Mouse (Mus musculus) heart, embryonic 10.5 days (tissue): ENCODE measurements around the gene Ttc33. TPM values are rescaled to one million over a fixed set of nuclear protein-coding genes. Genes with fewer than 3 reads are reported as not detected.

Experiments used
- DNase-seq: peaks from one replicate; pipeline ENCODE4 v3.0.0-alpha.2; 2017; ENCODE audit warnings: low spot score
- H3K27ac ChIP-seq: fragments of 300-500 bp; sonication (generic); 2 replicates; pipeline ENCODE4 v1.5.1; 2016; ENCODE audit warnings: mild to moderate bottlenecking
- H3K27me3 ChIP-seq: fragments of 300-500 bp; sonication (generic); 2 replicates; pipeline ENCODE4 v1.6.1; 2016; ENCODE audit warnings: mild to moderate bottlenecking; ENCODE audit not compliant: poor library complexity, insufficient read depth, severe bottlenecking
- H3K36me3 ChIP-seq: fragments of 300-500 bp; sonication (generic); 2 replicates; pipeline ENCODE4 v1.6.1; 2016; ENCODE audit warnings: mild to moderate bottlenecking, moderate library complexity
- H3K4me1 ChIP-seq: fragments of 300-500 bp; sonication (generic); 2 replicates; pipeline ENCODE4 v1.6.1; 2016; ENCODE audit warnings: mild to moderate bottlenecking
- H3K4me3 ChIP-seq: fragments of 300-500 bp; sonication (generic); 2 replicates; pipeline ENCODE4 v1.5.1; 2016; ENCODE audit warnings: mild to moderate bottlenecking, moderate library complexity
- H3K9me3 ChIP-seq: fragments of 300-500 bp; sonication (generic); 2 replicates; pipeline ENCODE4 v1.6.1; 2016; ENCODE audit warnings: mild to moderate bottlenecking, moderate library complexity
- WGBS: fragments of 180-500 bp; shearing (Covaris S2); methylation state at CpG from one replicate; pipeline ENCODE4 v1.1.7; 2016; 5-methylcytosine and 5-hydroxymethylcytosine counted together
- polyA plus RNA-seq: library from polyadenylated mRNA; unstranded; fragments of >200 nt; fragmentation: Nextera tagmentation; extraction: Ambion mirVana; gene quantifications from 2 replicates; pipeline ENCODE4 v1.2.1, GENCODE M21; 2016

Gene Ttc33
- polyA plus RNA-seq: 30.3 and 34.0 TPM in 2 replicates

DNA sequence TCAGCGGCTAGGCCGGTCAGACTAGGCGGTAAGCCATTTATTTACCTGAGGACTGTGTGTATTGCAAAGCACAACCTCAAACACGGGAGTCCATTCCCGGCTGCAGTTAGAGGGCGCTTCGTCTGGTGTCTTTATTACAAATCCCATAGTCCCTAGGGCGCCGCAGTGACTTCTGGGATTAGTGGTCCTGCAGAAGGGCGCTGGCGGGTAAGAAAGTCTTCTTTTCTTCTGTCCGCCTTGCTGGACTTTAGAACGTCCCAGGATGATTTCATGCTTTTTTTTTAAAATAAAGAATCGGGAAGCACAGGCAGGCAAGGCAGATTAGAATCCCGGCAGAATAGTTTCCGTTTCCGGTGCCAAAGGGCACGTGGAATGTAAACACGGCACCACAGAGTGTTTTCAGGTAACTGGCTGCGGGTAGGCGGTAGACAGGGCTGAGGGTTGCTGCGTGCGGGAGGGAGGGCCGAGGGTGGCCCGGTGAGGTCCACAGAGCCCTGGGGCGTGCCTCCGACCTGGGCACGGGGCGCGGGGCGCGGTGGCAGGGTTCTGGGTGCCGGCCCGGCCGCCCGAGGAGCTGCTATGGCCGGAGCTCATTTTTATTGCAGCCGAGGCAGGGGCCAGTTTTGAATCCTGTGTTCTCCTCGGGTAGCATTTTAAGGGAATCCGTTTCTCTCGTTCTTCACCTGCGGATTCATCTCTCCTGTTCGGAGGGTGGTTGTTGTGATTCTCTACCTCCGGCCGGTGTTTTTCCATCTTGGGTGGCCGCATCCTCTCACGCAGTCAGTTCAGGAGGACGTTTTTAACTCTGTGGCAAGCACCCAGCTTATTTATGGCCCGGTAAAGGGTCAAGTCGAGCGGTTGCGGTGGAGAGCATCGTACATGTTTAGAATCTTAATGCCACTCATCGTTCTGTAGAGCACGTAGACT, at the start of gene Ttc33:
Gene Ttc33, plus strand, starts transcription at position 160 of the 927 bp plus-strand sequence.
- H3K4me1 ChIP-seq: peaks cover 16% of the 10 kb centered on the region
- under 1% methylated on average over 55 of the region's 55 CpGs for WGBS
- peak within 1 kb of the TSS; percentile 93 for H3K27ac ChIP-seq

DNA sequence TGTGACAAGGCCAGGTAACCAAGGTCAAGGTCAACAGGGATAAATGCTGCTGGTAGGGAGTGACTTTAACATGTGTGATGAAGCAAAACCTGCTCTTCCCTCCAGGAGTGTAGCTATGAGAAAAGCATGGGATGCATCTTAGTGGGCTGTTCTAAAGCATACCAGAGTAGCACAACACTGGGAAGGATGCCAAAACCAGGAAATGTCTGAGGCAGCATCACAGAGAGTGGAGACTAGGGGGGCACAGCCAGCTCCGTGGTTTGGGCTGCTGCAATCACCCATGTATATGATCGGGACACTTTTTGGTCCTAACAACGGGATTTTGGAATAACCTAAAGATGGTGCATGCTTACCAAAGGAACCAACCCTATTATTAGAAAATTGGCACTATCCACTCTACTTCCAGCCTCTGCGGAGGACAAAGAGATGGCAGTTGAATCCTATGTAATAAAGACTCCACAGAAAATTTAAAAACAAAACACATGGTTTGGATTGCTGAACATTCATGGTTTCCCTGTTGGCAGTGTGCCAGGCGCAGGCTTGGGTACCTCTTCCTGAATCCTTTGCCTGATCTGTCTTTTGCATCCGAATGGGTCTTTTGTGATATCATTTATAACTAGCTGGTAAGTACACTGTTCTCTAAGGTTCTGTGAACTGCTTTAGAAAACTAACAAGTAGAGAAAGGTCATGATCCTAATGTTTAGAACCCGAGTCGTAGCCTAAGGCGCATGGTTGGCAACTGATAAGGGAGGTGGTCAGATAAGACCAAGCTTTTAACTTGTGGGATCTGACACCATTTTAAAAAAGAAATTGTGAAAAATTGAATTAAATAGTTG, 47.1 kb upstream of the Ttc33 start:
- no peaks in the 10 kb centered on the region for H3K4me1 ChIP-seq
- DNase-seq: no peak

More for the DNA sequence above, at the start of gene Ttc33:
- Histone ChIP-seq H3K36me3 (peaks cover 13% of the 10 kb centered on the region; the same call in 1 of the 2 replicates), H3K4me3 (peak within 1 kb of the TSS; percentile 98), H3K27me3 (no peaks in the 10 kb centered on the region), H3K9me3 (no peaks in the 10 kb centered on the region)
- peak; percentile 87 for DNase-seq

DNA sequence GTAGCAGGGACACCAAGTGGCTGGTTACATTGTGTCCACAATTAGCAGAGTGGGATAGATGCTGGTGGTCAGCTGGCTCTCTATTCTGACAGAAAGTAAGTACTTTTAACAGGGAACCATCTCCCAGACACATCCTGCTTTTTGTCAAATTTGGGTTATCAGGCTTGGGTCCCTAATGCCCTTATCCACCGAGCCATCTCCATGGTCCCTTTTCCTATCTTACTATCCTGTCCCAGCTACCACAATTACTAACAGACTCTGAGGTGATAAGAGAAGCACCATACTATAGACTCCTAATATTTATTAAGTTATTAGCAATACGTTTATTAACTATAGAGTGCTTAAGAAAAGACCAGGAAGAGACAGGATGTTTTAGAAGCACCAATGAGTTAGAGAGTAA, 46.0 kb upstream of the Ttc33 start:
- Histone ChIP-seq H3K27me3 (no peaks in the 10 kb centered on the region), H3K4me3 (no peak overlapping the region), H3K4me1 (peaks cover under 1% of the 10 kb centered on the region; the same call in 1 of the 2 replicates), H3K36me3 (no peaks in the 10 kb centered on the region), H3K27ac (0 out of 2 replicates have a peak overlapping the region, but pooled peaks have one; percentile 12), H3K9me3 (no peaks in the 10 kb centered on the region)
- 57% methylated on average over 2 of the region's 2 CpGs for WGBS
- no peak for DNase-seq

More for the DNA sequence above, 47.1 kb upstream of the Ttc33 start:
- Histone ChIP-seq H3K27me3 (no peaks in the 10 kb centered on the region), H3K9me3 (no peaks in the 10 kb centered on the region), H3K4me3 (no peak overlapping the region), H3K36me3 (no peaks in the 10 kb centered on the region), H3K27ac (no peak overlapping the region)
- WGBS: 64% methylated on average over 9 of the region's 9 CpGs

DNA sequence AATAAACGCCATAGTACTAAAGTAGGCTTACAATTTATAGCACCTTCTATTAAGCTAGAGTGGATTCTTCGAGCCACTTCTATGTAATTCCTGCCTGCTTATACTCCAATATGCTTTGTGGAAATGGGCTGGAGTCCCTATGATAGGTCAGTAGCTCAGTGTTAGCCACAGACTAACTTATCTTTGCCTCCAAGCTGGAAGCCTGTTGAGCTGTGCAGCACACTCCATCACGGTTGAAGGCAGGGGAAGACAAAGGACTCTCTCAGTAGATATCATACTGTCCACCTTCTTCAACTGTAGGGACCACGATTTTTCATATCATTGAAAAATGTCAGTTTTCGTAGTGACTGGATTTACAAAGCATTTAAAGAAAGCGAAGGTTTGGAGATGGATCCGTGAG, 45.5 kb upstream of the Ttc33 start:
- no peak overlapping the region for H3K4me3 ChIP-seq
- H3K4me1 ChIP-seq: peaks cover 4% of the 10 kb centered on the region; the same call in 1 of the 2 replicates
- H3K36me3 ChIP-seq: no peaks in the 10 kb centered on the region
- H3K27me3 ChIP-seq: no peaks in the 10 kb centered on the region
- no peaks in the 10 kb centered on the region for H3K9me3 ChIP-seq
- peak overlapping the region; percentile 12; the same call in 1 of the 2 replicates for H3K27ac ChIP-seq
- peak; percentile 80 for DNase-seq
- 70% methylated on average over 7 of the region's 7 CpGs for WGBS

DNA sequence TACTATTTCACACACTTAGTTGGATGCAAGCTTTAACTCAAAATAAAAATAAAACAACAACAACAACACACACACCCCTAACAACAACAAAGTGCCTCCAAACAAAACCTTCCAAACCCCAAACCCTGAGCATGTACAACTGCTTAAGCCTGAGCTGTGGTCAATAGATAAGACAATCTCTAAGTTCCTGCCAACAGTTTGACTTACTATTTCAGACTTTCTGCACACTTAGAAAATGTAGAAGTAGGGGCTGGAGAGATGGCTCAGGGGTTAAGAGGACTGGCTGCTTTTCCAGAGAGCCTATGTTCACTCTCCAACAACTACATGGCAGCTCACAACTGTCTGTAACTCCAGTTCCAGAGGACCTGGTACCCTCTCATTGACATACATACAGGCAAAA, 45.0 kb upstream of the Ttc33 start:
- H3K36me3 ChIP-seq: no peaks in the 10 kb centered on the region

DNA sequence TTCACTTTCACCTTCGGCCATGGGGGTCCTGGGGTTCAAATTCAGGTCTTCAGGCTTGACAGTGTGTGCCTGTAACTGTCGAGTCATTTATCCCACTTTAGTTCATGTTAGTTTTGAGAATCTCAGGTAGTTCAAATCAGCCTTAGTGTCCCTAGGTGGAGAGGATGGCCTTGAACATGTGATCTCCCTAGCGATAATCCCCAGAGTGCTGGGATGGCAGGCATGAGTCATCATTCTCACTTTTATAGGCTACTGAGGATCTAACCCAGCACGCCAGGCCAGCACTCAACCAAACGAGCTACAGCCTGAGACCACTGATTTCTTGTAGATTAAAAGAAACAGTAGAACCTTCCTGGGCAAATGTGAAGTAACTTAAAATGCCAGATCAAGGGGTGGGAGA, 43.3 kb upstream of the Ttc33 start:
- Histone ChIP-seq H3K27me3 (no peaks in the 10 kb centered on the region), H3K36me3 (0 out of 2 replicates have a peak, but pooled peaks cover 3% of the 10 kb centered on the region), H3K27ac (no peak overlapping the region), H3K9me3 (no peaks in the 10 kb centered on the region), H3K4me1 (peaks cover 12% of the 10 kb centered on the region), H3K4me3 (no peak overlapping the region)
- no peak for DNase-seq
- 48% methylated on average over 5 of the region's 5 CpGs for WGBS

More for the DNA sequence above, 45.0 kb upstream of the Ttc33 start:
- Histone ChIP-seq H3K4me3 (no peak overlapping the region), H3K4me1 (peaks cover 9% of the 10 kb centered on the region), H3K27me3 (no peaks in the 10 kb centered on the region), H3K27ac (no peak overlapping the region), H3K9me3 (no peaks in the 10 kb centered on the region)
- peak; percentile 71 for DNase-seq

DNA sequence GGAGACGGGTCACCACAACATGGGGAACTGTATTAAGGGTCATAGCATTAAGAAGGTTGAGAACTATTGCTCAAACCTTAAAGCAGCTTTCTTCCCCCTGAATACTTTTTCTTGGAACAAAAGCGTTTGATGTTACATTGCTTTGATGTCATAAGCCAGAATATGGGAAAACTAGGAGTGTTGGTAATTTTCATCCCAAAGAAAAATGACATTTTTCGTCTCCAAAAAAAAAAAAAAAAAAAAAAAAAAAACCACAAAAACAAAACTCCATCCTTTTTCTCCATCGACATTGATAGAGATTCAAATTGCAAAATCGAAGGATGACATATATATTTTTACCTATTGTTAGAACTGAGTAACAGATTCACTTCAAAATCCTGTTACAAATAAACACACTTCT, 42.6 kb upstream of the Ttc33 start:
- Histone ChIP-seq H3K36me3 (0 out of 2 replicates have a peak, but pooled peaks cover 3% of the 10 kb centered on the region), H3K27me3 (no peaks in the 10 kb centered on the region), H3K4me3 (0 out of 2 replicates have a peak overlapping the region, but pooled peaks have one; percentile 94), H3K27ac (no peak overlapping the region), H3K9me3 (no peaks in the 10 kb centered on the region), H3K4me1 (peaks cover 12% of the 10 kb centered on the region)
- no peak for DNase-seq
- WGBS: 74% methylated on average over 5 of the region's 5 CpGs

DNA sequence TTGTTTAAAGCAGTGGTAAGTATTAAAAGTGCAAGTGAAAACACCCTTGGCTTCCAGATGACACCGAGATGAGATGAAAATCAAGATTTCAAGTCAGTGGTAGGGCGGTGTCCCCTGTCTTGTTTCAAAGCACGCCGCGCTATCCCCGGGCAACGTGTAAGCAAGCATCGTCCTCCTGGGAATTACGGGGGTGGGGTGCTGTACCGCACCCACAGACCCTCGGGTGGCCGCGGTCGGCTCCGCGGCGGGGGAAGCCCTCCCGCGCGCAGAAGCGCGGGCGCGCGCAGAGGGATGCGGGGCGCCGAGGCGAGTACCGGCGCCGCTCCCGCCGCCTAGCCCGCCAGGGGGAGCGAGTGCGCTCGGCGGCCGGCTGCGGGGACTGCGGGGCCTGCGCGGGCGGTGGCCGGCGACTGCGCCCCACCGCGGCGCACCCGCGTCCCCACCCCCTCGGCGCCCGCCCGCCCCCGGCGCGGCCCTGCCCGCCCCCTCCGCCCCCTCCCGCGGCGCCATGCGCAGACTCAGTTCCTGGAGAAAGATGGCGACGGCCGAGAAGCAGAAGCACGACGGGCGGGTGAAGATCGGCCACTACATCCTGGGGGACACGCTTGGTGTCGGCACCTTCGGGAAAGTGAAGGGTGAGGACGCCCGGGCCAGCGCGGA, 41.8 kb upstream of the Ttc33 start, which contains the start of gene Prkaa1:
Gene Prkaa1, plus strand, starts transcription at position 501 of the 660 bp plus-strand sequence.
- Histone ChIP-seq H3K36me3 (0 out of 2 replicates have a peak, but pooled peaks cover 3% of the 10 kb centered on the region), H3K4me3 (peak within 1 kb of the TSS; percentile 94), H3K4me1 (peaks cover 12% of the 10 kb centered on the region), H3K27me3 (no peaks in the 10 kb centered on the region), H3K27ac (peak within 1 kb of the TSS; percentile 96), H3K9me3 (no peaks in the 10 kb centered on the region)
- DNase-seq: peak; percentile 90
- under 1% methylated on average over 53 of the region's 80 CpGs for WGBS

DNA sequence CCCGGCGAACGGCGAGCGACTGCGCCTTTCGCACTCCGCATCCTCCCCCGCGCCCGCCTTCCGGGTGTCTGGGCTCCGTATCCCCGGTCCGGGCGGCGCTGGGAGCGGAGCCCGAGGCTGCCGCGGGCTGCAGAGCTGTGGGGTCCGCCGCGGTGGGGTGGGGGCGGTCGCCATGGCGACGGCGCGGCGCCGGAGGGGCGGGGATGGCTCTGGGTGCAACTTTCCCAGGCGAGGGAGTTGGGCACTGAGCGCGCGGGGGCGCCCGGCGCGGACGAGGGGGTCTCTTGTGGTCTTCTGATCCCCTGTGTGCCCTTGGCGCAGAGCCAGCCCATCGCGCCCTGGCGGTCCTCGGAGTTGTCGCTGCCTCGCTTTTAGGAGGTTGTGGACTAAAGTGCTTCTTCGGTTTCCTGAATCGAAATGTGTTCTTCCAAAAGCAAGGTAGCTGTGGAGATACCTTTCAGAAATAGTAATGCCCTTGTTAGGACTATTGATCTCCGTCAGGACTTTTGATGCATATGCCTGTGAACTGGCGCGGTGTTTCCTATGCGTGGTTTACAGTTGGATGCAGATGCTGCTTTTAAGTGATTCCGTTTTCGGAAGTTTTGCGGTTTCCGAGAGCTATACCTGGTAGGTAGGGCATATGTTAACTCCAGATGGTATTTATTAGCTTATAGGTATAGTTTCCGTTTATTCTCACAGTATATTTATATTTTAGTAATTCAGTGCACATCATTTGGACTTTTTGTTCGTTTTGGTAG, 41.1 kb upstream of the Ttc33 start:
- Histone ChIP-seq H3K27me3 (no peaks in the 10 kb centered on the region), H3K4me1 (peaks cover 12% of the 10 kb centered on the region), H3K36me3 (0 out of 2 replicates have a peak, but pooled peaks cover 3% of the 10 kb centered on the region), H3K9me3 (no peaks in the 10 kb centered on the region), H3K27ac (peak overlapping the region; percentile 96), H3K4me3 (peak overlapping the region; percentile 94)
- WGBS: 2% methylated on average over 48 of the region's 61 CpGs
- peak; percentile 89 for DNase-seq

DNA sequence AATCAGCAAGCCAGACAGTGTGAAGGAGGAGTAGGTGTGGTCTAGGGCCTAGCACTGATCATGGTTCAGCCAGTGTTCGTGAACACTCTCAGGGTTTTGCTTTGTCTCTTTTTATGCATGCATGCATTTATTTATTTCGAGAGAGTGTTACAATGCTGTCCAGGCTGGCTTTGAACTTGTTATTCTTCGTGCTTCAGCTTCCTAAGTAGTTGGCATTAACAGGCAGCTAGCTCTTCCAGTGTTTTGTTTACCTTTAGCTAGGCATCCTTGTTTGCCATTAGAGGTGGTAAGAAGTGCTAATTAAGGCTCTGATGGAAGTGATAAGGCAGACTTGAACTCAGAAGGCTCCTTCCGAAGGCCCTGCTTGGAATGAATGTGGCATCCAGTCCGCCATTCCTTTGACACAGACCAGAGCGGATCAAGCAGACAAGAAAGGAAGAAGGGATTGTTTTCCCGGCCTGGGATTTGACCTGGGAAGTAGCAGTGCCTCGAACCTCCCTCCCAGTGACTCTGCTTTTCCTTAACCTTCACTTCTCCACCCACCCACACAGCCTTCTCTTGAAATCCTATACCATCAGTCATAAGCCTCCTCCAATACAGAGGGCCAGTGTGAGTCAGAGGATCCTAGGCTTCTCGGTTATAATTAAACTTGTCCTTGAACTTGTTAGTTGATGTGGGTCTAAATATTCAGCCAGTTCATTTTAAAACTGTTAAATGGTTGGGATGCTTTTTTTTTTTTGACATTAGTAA, 40.0 kb upstream of the Ttc33 start:
- Histone ChIP-seq H3K4me3 (peak overlapping the region; percentile 94), H3K27ac (no peak overlapping the region), H3K9me3 (no peaks in the 10 kb centered on the region), H3K4me1 (peaks cover 16% of the 10 kb centered on the region), H3K27me3 (no peaks in the 10 kb centered on the region), H3K36me3 (0 out of 2 replicates have a peak, but pooled peaks cover 3% of the 10 kb centered on the region)
- DNase-seq: no peak
- 19% methylated on average over 9 of the region's 9 CpGs for WGBS

DNA sequence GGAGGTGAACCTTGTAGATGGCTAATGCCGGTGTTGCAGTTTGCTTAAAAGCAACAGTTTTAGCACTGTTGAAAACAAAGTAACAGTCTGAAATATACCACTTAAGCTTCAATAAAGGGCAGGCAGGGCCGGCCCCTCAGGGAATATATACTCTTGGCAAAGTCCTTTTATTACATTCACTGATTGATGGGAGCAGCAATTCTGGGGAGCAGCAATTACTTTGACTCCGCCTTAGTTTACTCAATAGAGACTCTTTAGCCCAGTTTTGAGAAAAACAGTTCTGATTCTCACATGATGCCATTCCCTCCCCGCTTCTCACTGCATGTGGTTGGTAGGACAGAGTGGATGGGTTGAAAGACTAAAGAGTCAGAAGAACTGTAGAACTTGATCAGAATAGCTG, 36.1 kb upstream of the Ttc33 start:
- H3K27ac ChIP-seq: no peak overlapping the region
- no peak for DNase-seq

More for the DNA sequence above, 36.1 kb upstream of the Ttc33 start:
- Histone ChIP-seq H3K4me1 (peaks cover 19% of the 10 kb centered on the region), H3K4me3 (no peak overlapping the region), H3K36me3 (0 out of 2 replicates have a peak, but pooled peaks cover 5% of the 10 kb centered on the region), H3K27me3 (no peaks in the 10 kb centered on the region), H3K9me3 (no peaks in the 10 kb centered on the region)
- 85% methylated on average over 4 of the region's 4 CpGs for whole genome bisulfite sequencing
